Mouse (Mus musculus): ENCODE results near the gene Bora. TPM values are rescaled to one million over a fixed set of nuclear protein-coding genes. Genes with fewer than 3 reads are reported as not detected.
A peak's percentile ranks its signal among the peaks of the same experiment; 100 is the strongest.
"Not testable (repeated sequence)": the region's sequence is repeated elsewhere in the genome, so short reads cannot be mapped to it uniquely, and the experiment has no call there.

The Bora gene
- polyA plus RNA-seq, 1 experiment: not detected

GRCm38 (mm10) chr14:99032596-99032995 lies 13.4 kb upstream of the Bora start:
- Histone ChIP-seq H3K27ac (ENCODE audit: insufficient read depth, low read depth, low read length) (no peak overlapping the region), H3K4me1 (ENCODE audit: control insufficient read depth, insufficient read depth, low read length) (no peaks in the 10 kb centered on the region), H3K4me3 (ENCODE audit: insufficient read depth, low read depth, low read length) (no peak overlapping the region)
- 80% methylated on average over 5 of the region's 5 CpGs for WGBS
- no peak for TF ChIP-seq POLR2A (IDR thresholded peaks at IDR 0.05; ENCODE audit: insufficient read depth, low read depth, low read length)
- TF ChIP-seq CTCF (IDR thresholded peaks at IDR 0.05; ENCODE audit: insufficient read depth, low read depth, low read length): no peak

- WGBS: 96% methylated on average over 8 of the region's 8 CpGs
- not testable (repeated sequence) for H3K4me1 ChIP-seq (ENCODE audit: control insufficient read depth, insufficient read depth, low read length); H3K27ac ChIP-seq (ENCODE audit: insufficient read depth, low read depth, low read length); H3K4me3 ChIP-seq (ENCODE audit: insufficient read depth, low read depth, low read length)
Measured at GRCm38 (mm10) chr14:99034851-99035250, 11.2 kb upstream of the Bora start.

GRCm38 (mm10) chr14:99036039-99036438 lies 10.0 kb upstream of the Bora start:
- WGBS: 57% methylated on average over 4 of the region's 4 CpGs
- no peak overlapping the region for H3K27ac ChIP-seq (ENCODE audit: insufficient read depth, low read depth, low read length)
- TF ChIP-seq POLR2A (IDR thresholded peaks at IDR 0.05; ENCODE audit: insufficient read depth, low read depth, low read length): no peak
- TF ChIP-seq CTCF (IDR thresholded peaks at IDR 0.05; ENCODE audit: insufficient read depth, low read depth, low read length): no peak
- H3K4me3 ChIP-seq (ENCODE audit: insufficient read depth, low read depth, low read length): no peak overlapping the region
- H3K4me1 ChIP-seq (ENCODE audit: control insufficient read depth, insufficient read depth, low read length): no peaks in the 10 kb centered on the region

GRCm38 (mm10) chr14:99037703-99038102 lies 8.3 kb upstream of the Bora start:
- 79% methylated on average over 2 of the region's 2 CpGs for WGBS
- H3K27ac ChIP-seq (ENCODE audit: insufficient read depth, low read depth, low read length): no peak overlapping the region

GRCm38 (mm10) chr14:99039308-99039707 lies 6.7 kb upstream of the Bora start:
- not testable (repeated sequence) for H3K27ac ChIP-seq (ENCODE audit: insufficient read depth, low read depth, low read length); H3K4me3 ChIP-seq (ENCODE audit: insufficient read depth, low read depth, low read length); H3K4me1 ChIP-seq (ENCODE audit: control insufficient read depth, insufficient read depth, low read length)
- 70% methylated on average over 5 of the region's 5 CpGs for WGBS

More at GRCm38 (mm10) chr14:99037703-99038102, 8.3 kb upstream of the Bora start:
- no peak for TF ChIP-seq CTCF (IDR thresholded peaks at IDR 0.05; ENCODE audit: insufficient read depth, low read depth, low read length)
- TF ChIP-seq POLR2A (IDR thresholded peaks at IDR 0.05; ENCODE audit: insufficient read depth, low read depth, low read length): no peak
- Histone ChIP-seq H3K4me1 (ENCODE audit: control insufficient read depth, insufficient read depth, low read length) (no peaks in the 10 kb centered on the region), H3K4me3 (ENCODE audit: insufficient read depth, low read depth, low read length) (no peak overlapping the region)

- H3K4me3 ChIP-seq (ENCODE audit: insufficient read depth, low read depth, low read length): no peak overlapping the region
- H3K27ac ChIP-seq (ENCODE audit: insufficient read depth, low read depth, low read length): no peak overlapping the region
- peaks cover 10% of the 10 kb centered on the region for H3K4me1 ChIP-seq (ENCODE audit: control insufficient read depth, insufficient read depth, low read length)
- TF ChIP-seq POLR2A (IDR thresholded peaks at IDR 0.05; ENCODE audit: insufficient read depth, low read depth, low read length): no peak
- no peak for TF ChIP-seq CTCF (IDR thresholded peaks at IDR 0.05; ENCODE audit: insufficient read depth, low read depth, low read length)
- WGBS: 67% methylated on average over 4 of the region's 4 CpGs
Measured at GRCm38 (mm10) chr14:99041416-99041815, 4.6 kb upstream of the Bora start.

- Histone ChIP-seq H3K4me3 (ENCODE audit: insufficient read depth, low read depth, low read length) (no peak overlapping the region), H3K27ac (ENCODE audit: insufficient read depth, low read depth, low read length) (no peak overlapping the region), H3K4me1 (ENCODE audit: control insufficient read depth, insufficient read depth, low read length) (peaks cover 10% of the 10 kb centered on the region)
- TF ChIP-seq POLR2A (IDR thresholded peaks at IDR 0.05; ENCODE audit: insufficient read depth, low read depth, low read length) (no peak), CTCF (IDR thresholded peaks at IDR 0.05; ENCODE audit: insufficient read depth, low read depth, low read length) (no peak)
- 92% methylated on average over 1 of the region's 1 CpGs for WGBS
Measured at GRCm38 (mm10) chr14:99043499-99043898, 2.5 kb upstream of the Bora start.

GRCm38 (mm10) chr14:99044096-99044495 lies 1.9 kb upstream of the Bora start:
- WGBS: 47% methylated on average over 10 of the region's 10 CpGs
- no peak overlapping the region for H3K27ac ChIP-seq (ENCODE audit: insufficient read depth, low read depth, low read length)
- H3K4me1 ChIP-seq (ENCODE audit: control insufficient read depth, insufficient read depth, low read length): peaks cover 10% of the 10 kb centered on the region
- TF ChIP-seq CTCF (IDR thresholded peaks at IDR 0.05; ENCODE audit: insufficient read depth, low read depth, low read length) (no peak), POLR2A (IDR thresholded peaks at IDR 0.05; ENCODE audit: insufficient read depth, low read depth, low read length) (no peak)
- no peak overlapping the region for H3K4me3 ChIP-seq (ENCODE audit: insufficient read depth, low read depth, low read length)

GRCm38 (mm10) chr14:99044718-99045117 lies 1.3 kb upstream of the Bora start:
- 9% methylated on average over 5 of the region's 5 CpGs for WGBS
- Histone ChIP-seq H3K4me3 (ENCODE audit: insufficient read depth, low read depth, low read length) (peak overlapping the region; percentile 16; the same call in 1 of the 2 replicates), H3K4me1 (ENCODE audit: control insufficient read depth, insufficient read depth, low read length) (peaks cover 10% of the 10 kb centered on the region), H3K27ac (ENCODE audit: insufficient read depth, low read depth, low read length) (no peak overlapping the region)
- TF ChIP-seq CTCF (IDR thresholded peaks at IDR 0.05; ENCODE audit: insufficient read depth, low read depth, low read length): no peak
- no peak for TF ChIP-seq POLR2A (IDR thresholded peaks at IDR 0.05; ENCODE audit: insufficient read depth, low read depth, low read length)

- TF ChIP-seq CTCF (IDR thresholded peaks at IDR 0.05; ENCODE audit: insufficient read depth, low read depth, low read length): no peak
- Histone ChIP-seq H3K4me3 (ENCODE audit: insufficient read depth, low read depth, low read length) (peak overlapping the region; percentile 78), H3K4me1 (ENCODE audit: control insufficient read depth, insufficient read depth, low read length) (peaks cover 10% of the 10 kb centered on the region), H3K27ac (ENCODE audit: insufficient read depth, low read depth, low read length) (no peak overlapping the region)
- WGBS: under 1% methylated on average over 70 of the region's 70 CpGs
Measured at GRCm38 (mm10) chr14:99045378-99046030, 518 bp upstream of the Bora start.

Data from olfactory bulb, adult 2 months (tissue).